Mouse (Mus musculus): ENCODE data around the gene Gbgt1. TPM values are rescaled to one million over a fixed set of nuclear protein-coding genes. Genes with fewer than 3 reads are reported as not detected.
"Not testable (repeated sequence)": the region's sequence is repeated elsewhere in the genome, so short reads cannot be mapped to it uniquely, and the experiment has no call there.

Gene Gbgt1
- total and polyA plus RNA-seq, 2 experiments = 0.65 to 0.86 TPM

- Histone ChIP-seq H3K36me3 (ENCODE audit: control insufficient read depth, insufficient read depth, low read length) (peaks cover 10% of the 10 kb centered on the region), H3K4me1 (ENCODE audit: control insufficient read depth, insufficient read depth, low read length) (peaks cover 6% of the 10 kb centered on the region; the same call in 1 of the 2 replicates), H3K27ac (replicated peaks; ENCODE audit: insufficient read depth, low read depth, low read length) (no peak overlapping the region), H3K79me2 (ENCODE audit: control insufficient read depth, insufficient read depth, low read length) (peaks cover 3% of the 10 kb centered on the region; the same call in 1 of the 2 replicates), H3K4me3 (ENCODE audit: insufficient read depth, low read depth, low read length) (no peak overlapping the region), H3K9ac (ENCODE audit: low read depth, low read length) (no peak overlapping the region), H3K27me3 (ENCODE audit: control insufficient read depth, insufficient read depth, low read length) (no peaks in the 10 kb centered on the region)
- WGBS = 90% methylated on average over 2 of the region's 2 CpGs
- TF ChIP-seq CTCF (IDR thresholded peaks at IDR 0.05; ENCODE audit: low read depth, low read length) (no peak), POLR2A (IDR thresholded peaks at IDR 0.05; ENCODE audit: extremely low read depth, insufficient read depth, low read length) (no peak)
- no peak for DNase-seq (ENCODE audit: extremely low read depth, low read depth, low spot score)
These were observed 26.1 kb upstream of the Gbgt1 start for GRCm38 (mm10) chr2:28470591-28470990.

DNA sequence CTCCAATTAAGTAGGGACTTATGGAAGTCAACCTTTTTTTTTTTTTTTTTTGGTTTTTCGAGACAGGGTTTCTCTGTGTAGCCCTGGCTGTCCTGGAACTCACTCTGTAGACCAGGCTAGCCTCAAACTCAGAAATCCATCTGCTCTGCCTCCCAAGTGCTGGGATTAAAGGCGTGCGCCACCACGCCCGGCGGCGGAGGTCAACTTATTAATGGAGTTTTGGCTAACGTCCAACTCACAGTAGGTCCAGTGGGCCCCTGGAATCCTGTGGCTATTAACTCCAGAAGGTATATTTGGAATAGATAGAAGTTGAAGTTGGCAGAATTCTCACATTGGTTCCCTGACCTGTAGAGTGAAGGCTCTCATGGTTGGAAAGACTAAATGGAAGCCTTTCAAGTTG is 24.7 kb upstream of the Gbgt1 start:
- WGBS = 91% methylated on average over 8 of the region's 8 CpGs
- H3K4me3 ChIP-seq (ENCODE audit: insufficient read depth, low read depth, low read length); H3K36me3 ChIP-seq (ENCODE audit: control insufficient read depth, insufficient read depth, low read length); DNase-seq (ENCODE audit: extremely low read depth, low read depth, low spot score); H3K27ac ChIP-seq (replicated peaks; ENCODE audit: insufficient read depth, low read depth, low read length); H3K27me3 ChIP-seq (ENCODE audit: control insufficient read depth, insufficient read depth, low read length); H3K79me2 ChIP-seq (ENCODE audit: control insufficient read depth, insufficient read depth, low read length); H3K4me1 ChIP-seq (ENCODE audit: control insufficient read depth, insufficient read depth, low read length); H3K9ac ChIP-seq (ENCODE audit: low read depth, low read length): not testable (repeated sequence)

DNA sequence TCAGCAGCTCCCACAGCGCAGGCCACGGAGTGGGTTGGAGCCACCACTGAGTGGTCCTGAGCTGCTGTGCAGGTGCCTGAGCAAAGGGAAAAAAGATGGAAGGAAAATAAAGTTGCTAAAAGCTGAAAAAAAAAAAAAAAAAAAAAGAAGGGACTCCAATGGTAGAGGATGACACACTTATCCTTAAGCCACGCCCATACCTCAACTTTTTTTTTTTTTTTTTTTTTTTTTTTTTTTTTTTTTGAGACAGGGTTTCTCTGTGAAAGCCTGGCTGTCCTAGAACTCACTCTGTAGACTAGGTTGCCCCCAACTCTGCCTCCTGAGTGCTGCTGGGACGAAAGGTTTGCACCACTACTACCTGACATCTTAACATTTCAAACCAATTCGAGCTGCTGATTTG is 18.7 kb upstream of the Gbgt1 start:
- not testable (repeated sequence) for H3K4me1 ChIP-seq (ENCODE audit: control insufficient read depth, insufficient read depth, low read length); H3K36me3 ChIP-seq (ENCODE audit: control insufficient read depth, insufficient read depth, low read length); DNase-seq (ENCODE audit: extremely low read depth, low read depth, low spot score); H3K9ac ChIP-seq (ENCODE audit: low read depth, low read length); H3K79me2 ChIP-seq (ENCODE audit: control insufficient read depth, insufficient read depth, low read length); H3K27ac ChIP-seq (replicated peaks; ENCODE audit: insufficient read depth, low read depth, low read length); H3K4me3 ChIP-seq (ENCODE audit: insufficient read depth, low read depth, low read length); H3K27me3 ChIP-seq (ENCODE audit: control insufficient read depth, insufficient read depth, low read length)
- WGBS = 96% methylated on average over 5 of the region's 5 CpGs

DNA sequence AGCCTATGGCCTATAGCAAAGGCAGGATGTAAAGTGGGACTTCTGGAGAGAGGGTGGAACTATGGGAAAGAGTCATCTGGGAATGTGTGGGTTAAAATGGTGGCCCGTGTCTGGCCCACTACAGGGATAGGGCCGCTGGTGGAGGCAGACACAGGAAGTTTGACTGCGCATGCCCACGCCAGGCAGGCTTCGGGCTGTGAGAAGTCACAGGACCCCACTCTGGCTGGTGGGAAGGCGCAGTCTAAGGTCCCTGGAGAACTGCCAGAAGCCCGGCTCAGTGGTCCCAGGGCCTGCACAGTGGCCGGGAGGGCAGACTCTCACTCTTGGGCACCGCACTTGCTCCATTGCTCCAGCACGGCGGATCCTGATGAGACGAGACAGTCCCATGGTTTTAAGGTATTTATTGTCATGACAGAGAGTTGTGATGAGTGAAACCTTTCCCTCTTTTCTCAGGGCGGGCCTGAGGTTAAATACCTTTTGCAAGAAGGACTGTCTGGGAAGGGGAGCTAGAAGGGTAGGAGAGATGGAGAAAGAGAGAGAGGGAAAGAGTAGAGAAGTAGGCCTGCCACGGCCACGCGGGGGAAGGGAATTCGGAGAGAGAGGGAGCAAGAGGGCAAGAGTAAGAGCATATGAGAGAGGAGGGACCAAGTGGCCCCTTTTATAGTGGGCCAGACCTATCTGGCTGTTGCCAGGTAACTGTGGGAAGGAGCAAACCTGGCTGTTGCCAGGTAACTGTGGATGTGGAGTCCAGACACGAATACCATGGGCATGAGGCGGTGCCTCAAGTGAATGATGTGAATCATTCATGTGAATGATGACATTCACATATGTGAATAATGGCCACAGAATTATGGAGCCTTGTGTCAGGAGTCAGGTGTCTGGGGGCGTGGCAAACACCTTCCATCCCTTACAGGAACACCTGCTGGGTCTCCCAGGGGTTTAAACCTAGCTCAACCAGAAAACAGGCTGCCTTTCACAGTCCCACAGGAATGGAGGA is 17.2 kb upstream of the Gbgt1 start:
- Histone ChIP-seq H3K4me3 (ENCODE audit: insufficient read depth, low read depth, low read length) (peak overlapping the region; percentile 54; the same call in 1 of the 2 replicates), H3K27me3 (ENCODE audit: control insufficient read depth, insufficient read depth, low read length) (no peaks in the 10 kb centered on the region; the same call in 1 of the 2 replicates), H3K9ac (ENCODE audit: low read depth, low read length) (no peak overlapping the region), H3K27ac (replicated peaks; ENCODE audit: insufficient read depth, low read depth, low read length) (no peak overlapping the region), H3K36me3 (ENCODE audit: control insufficient read depth, insufficient read depth, low read length) (no peaks in the 10 kb centered on the region), H3K4me1 (ENCODE audit: control insufficient read depth, insufficient read depth, low read length) (no peaks in the 10 kb centered on the region), H3K79me2 (ENCODE audit: control insufficient read depth, insufficient read depth, low read length) (no peaks in the 10 kb centered on the region)
- TF ChIP-seq POLR2A (IDR thresholded peaks at IDR 0.05; ENCODE audit: extremely low read depth, insufficient read depth, low read length) (no peak), CTCF (IDR thresholded peaks at IDR 0.05; ENCODE audit: low read depth, low read length) (no peak)
- WGBS = 75% methylated on average over 20 of the region's 20 CpGs
- DNase-seq (ENCODE audit: extremely low read depth, low read depth, low spot score) = no peak

DNA sequence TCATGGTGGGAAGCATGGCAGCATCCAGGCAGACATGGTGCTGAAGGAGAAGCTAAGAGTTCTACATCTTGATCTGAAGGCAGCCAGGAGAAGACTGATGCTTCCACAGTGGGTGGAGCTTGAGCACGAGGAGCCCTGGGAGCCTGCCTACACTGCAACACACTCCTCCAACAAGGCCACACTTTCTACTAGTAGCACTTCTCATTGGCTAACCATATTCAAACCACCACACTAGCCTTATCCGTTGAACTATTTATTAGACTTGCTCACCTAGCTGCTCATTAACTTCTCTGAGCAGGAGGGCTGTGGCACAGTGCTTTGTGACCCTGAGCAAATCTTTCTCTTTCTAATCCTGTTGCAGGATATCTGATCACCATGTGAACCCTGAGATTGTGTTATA is 12.8 kb upstream of the Gbgt1 start:
- no peaks in the 10 kb centered on the region for H3K4me1 ChIP-seq (ENCODE audit: control insufficient read depth, insufficient read depth, low read length)
- no peak overlapping the region for H3K4me3 ChIP-seq (ENCODE audit: insufficient read depth, low read depth, low read length)
- no peaks in the 10 kb centered on the region for H3K79me2 ChIP-seq (ENCODE audit: control insufficient read depth, insufficient read depth, low read length)
- H3K27me3 ChIP-seq (ENCODE audit: control insufficient read depth, insufficient read depth, low read length) = no peaks in the 10 kb centered on the region; the same call in 1 of the 2 replicates
- TF ChIP-seq CTCF (IDR thresholded peaks at IDR 0.05; ENCODE audit: low read depth, low read length) = no peak
- no peak for TF ChIP-seq POLR2A (IDR thresholded peaks at IDR 0.05; ENCODE audit: extremely low read depth, insufficient read depth, low read length)
- H3K27ac ChIP-seq (replicated peaks; ENCODE audit: insufficient read depth, low read depth, low read length) = no peak overlapping the region
- 43% methylated on average over 2 of the region's 2 CpGs for WGBS
- DNase-seq (ENCODE audit: extremely low read depth, low read depth, low spot score) = no peak
- H3K36me3 ChIP-seq (ENCODE audit: control insufficient read depth, insufficient read depth, low read length) = no peaks in the 10 kb centered on the region
- no peak overlapping the region for H3K9ac ChIP-seq (ENCODE audit: low read depth, low read length)

DNA sequence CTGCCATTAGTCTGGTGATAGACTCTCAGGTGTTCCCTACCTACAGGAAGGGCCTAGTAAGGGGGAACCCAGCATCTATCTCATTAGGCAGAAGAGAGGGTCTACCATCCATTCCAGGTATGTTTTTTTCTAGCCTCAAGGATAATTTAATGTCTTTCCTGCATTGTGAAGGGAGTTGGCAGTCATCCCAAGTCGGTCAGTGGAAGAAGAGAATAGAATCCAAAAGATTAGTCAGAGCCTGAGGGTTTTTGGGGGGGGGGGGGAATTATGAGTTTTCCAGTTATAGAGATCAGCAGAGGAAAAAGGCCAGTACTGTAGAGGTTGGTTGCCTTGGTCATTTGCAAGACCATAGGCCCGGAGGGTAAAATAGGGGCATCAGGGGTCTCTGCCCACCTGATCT is 2.2 kb upstream of the Gbgt1 start:
- Histone ChIP-seq H3K36me3 (ENCODE audit: control insufficient read depth, insufficient read depth, low read length) (no peaks in the 10 kb centered on the region), H3K79me2 (ENCODE audit: control insufficient read depth, insufficient read depth, low read length) (no peaks in the 10 kb centered on the region), H3K27me3 (ENCODE audit: control insufficient read depth, insufficient read depth, low read length) (no peaks in the 10 kb centered on the region), H3K27ac (replicated peaks; ENCODE audit: insufficient read depth, low read depth, low read length) (no peak overlapping the region), H3K4me3 (ENCODE audit: insufficient read depth, low read depth, low read length) (no peak overlapping the region), H3K4me1 (ENCODE audit: control insufficient read depth, insufficient read depth, low read length) (no peaks in the 10 kb centered on the region), H3K9ac (ENCODE audit: low read depth, low read length) (no peak overlapping the region)
- WGBS = 80% methylated on average over 2 of the region's 2 CpGs
- DNase-seq (ENCODE audit: extremely low read depth, low read depth, low spot score) = no peak
- TF ChIP-seq CTCF (IDR thresholded peaks at IDR 0.05; ENCODE audit: low read depth, low read length) (no peak), POLR2A (IDR thresholded peaks at IDR 0.05; ENCODE audit: extremely low read depth, insufficient read depth, low read length) (no peak)

Data from liver, adult 2 months (tissue).